Mouse (Mus musculus) spleen, adult 2 months (tissue): ENCODE data around the gene Spata31d1d.
"Not testable (repeated sequence)": the region's sequence is repeated elsewhere in the genome, so short reads cannot be mapped to it uniquely, and the experiment has no call there.

ENCODE experiments used
- CTCF ChIP-seq: fragments of 200-500 bp; IDR thresholded peaks from 2 replicates; pipeline ENCODE4 v1.5.1; 2011; ENCODE audit warnings: mild to moderate bottlenecking, inconsistent platforms; ENCODE audit not compliant: insufficient read depth, insufficient read length, insufficient replicate concordance; ENCODE audit errors: extremely low read depth
- POLR2A ChIP-seq: fragments of 200-500 bp; IDR thresholded peaks from 2 replicates; pipeline ENCODE4 v1.6.1; 2011; ENCODE audit warnings: low read depth, low read length, inconsistent platforms

DNA sequence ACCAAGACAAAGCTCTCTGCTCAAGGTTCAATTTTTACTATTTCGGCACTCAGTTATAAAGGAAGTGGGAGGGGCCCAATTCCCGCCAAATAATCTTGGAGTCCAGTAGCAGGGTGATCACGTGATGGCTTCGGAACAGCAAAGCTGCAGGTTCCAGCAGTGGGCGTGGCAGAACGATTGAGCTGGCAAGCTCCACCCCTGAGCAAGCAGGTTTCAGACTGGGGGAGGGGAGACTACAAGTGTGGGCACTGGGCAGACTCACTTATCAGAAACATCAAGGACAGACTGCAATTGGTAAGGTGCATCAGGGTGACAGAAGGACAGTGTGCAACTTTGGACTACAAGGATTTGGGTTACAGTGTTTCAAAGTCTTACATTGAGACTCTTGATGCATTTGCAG is 2.8 kb upstream of the Spata31d1d start:
- not testable (repeated sequence) for TF ChIP-seq CTCF, POLR2A
